Mouse (Mus musculus) kidney, adult 2 months (tissue): ENCODE results near the gene Slc47a2.

Source experiments
- CTCF ChIP-seq: fragments of 200-500 bp; conservative IDR thresholded peaks from 2 replicates; pipeline ENCODE4 v1.5.1; 2011; ENCODE audit warnings: low read depth, mild to moderate bottlenecking, control low read depth, low read length, moderate library complexity, mixed read lengths; ENCODE audit not compliant: insufficient read depth, insufficient read length
- POLR2A ChIP-seq: fragments of 200-500 bp; IDR thresholded peaks from one replicate; pipeline ENCODE4 v1.6.1; 2011; ENCODE audit warnings: low read depth, low read length, control low read depth

- TF ChIP-seq CTCF (no peak), POLR2A (no peak)
These were observed 36.0 kb upstream of the Slc47a2 start for GRCm38 (mm10) chr11:61378651-61379050.
